Mouse (Mus musculus) hindbrain, embryonic 11.5 days (tissue): Measurements from ENCODE around the gene Wdr90. TPM values are rescaled to one million over a fixed set of nuclear protein-coding genes. Genes with fewer than 3 reads are reported as not detected.

ENCODE experiments used
- ATAC-seq: fragments of 200-750 bp; cut with Nextera tagmentation; 2 replicates; pipeline ENCODE4 v1.8.0; 2017; ENCODE audit warnings: mild to moderate bottlenecking, moderate TSS enrichment, moderate library complexity; ENCODE audit not compliant: low FRiP score
- DNase-seq: peaks from one replicate; pipeline ENCODE4 v3.0.0-alpha.2; 2015; ENCODE audit warnings: low spot score
- H3K27ac ChIP-seq: fragments of 300-500 bp; sonication (generic); 2 replicates; pipeline ENCODE4 v1.5.1; 2014; ENCODE audit warnings: mild to moderate bottlenecking, low read depth, low read length
- H3K27me3 ChIP-seq: fragments of 300-500 bp; sonication (generic); 2 replicates; pipeline ENCODE4 v1.6.1; 2014; ENCODE audit warnings: mild to moderate bottlenecking, low read length, moderate library complexity, mixed read lengths; ENCODE audit not compliant: control insufficient read depth, insufficient read depth
- H3K36me3 ChIP-seq: fragments of 300-500 bp; sonication (generic); 2 replicates; pipeline ENCODE4 v1.6.1; 2014; ENCODE audit warnings: mild to moderate bottlenecking, low read length, moderate library complexity, mixed read lengths; ENCODE audit not compliant: control insufficient read depth, insufficient read depth
- H3K4me1 ChIP-seq: fragments of 300-500 bp; sonication (generic); replicated peaks from 2 replicates; pipeline ENCODE4 v1.6.1; 2014; ENCODE audit warnings: low read length, mixed read lengths; ENCODE audit not compliant: control insufficient read depth, insufficient read depth
- H3K4me2 ChIP-seq: fragments of 300-500 bp; sonication (generic); replicated peaks from 2 replicates; pipeline ENCODE4 v1.6.1; 2014; ENCODE audit warnings: mild to moderate bottlenecking, low read depth, low read length
- H3K4me3 ChIP-seq: fragments of 300-500 bp; sonication (generic); 2 replicates; pipeline ENCODE4 v1.5.1; 2014; ENCODE audit warnings: low read depth, low read length
- H3K9ac ChIP-seq: fragments of 300-500 bp; sonication (generic); 2 replicates; pipeline ENCODE4 v1.6.1; 2014; ENCODE audit warnings: low read depth, low read length
- H3K9me3 ChIP-seq: fragments of 300-500 bp; sonication (generic); 2 replicates; pipeline ENCODE4 v1.6.1; 2016; ENCODE audit warnings: low read length; ENCODE audit not compliant: control insufficient read depth
- WGBS: fragments of 180-500 bp; shearing (Covaris S2); extraction: QIAGEN DNeasy Blood & Tissue Kit; methylation state at CpG from one replicate; pipeline ENCODE4 v1.1.7; 2014; 5-methylcytosine and 5-hydroxymethylcytosine counted together
- polyA plus RNA-seq: library from polyadenylated mRNA; unstranded; fragments of >200 nt; fragmentation: Nextera tagmentation; extraction: Ambion mirVana; gene quantifications from 2 replicates; pipeline ENCODE4 v1.2.1, GENCODE M21; 2014

Wdr90 gene
- polyA plus RNA-seq, 1 experiment from 2014 or later, result 13.4 TPM

- Histone ChIP-seq H3K4me1 (peaks cover 38% of the 10 kb centered on the region), H3K27ac (no peak overlapping the region; the same call in 1 of the 2 replicates), H3K4me2 (peak overlapping the region; percentile 91), H3K27me3 (no peaks in the 10 kb centered on the region), H3K4me3 (peak overlapping the region; percentile 83), H3K9me3 (no peaks in the 10 kb centered on the region), H3K36me3 (peaks cover 8% of the 10 kb centered on the region; the same call in 1 of the 2 replicates), H3K9ac (peak overlapping the region; percentile 79)
- ATAC-seq (no peak), DNase-seq (peak; percentile 19)
- WGBS, result 64% methylated on average over 21 of the region's 21 CpGs
Observed at GRCm38 (mm10) chr17:25831451-25832281, 29.6 kb downstream of the Wdr90 start.

- no peaks in the 10 kb centered on the region for H3K9me3 ChIP-seq
- H3K27me3 ChIP-seq, result no peaks in the 10 kb centered on the region
- H3K4me3 ChIP-seq, result 0 out of 2 replicates have a peak overlapping the region, but pooled peaks have one; percentile 6
- H3K4me1 ChIP-seq, result peaks cover 32% of the 10 kb centered on the region
- WGBS, result 89% methylated on average over 14 of the region's 14 CpGs
- H3K36me3 ChIP-seq, result peaks cover 8% of the 10 kb centered on the region; the same call in 1 of the 2 replicates
- H3K9ac ChIP-seq, result 0 out of 2 replicates have a peak overlapping the region, but pooled peaks have one; percentile 23
- H3K4me2 ChIP-seq, result 0 out of 2 replicates have a peak overlapping the region, but pooled peaks have one; percentile 91
- no peak overlapping the region for H3K27ac ChIP-seq
- ATAC-seq, result no peak
- DNase-seq, result no peak
Observed at GRCm38 (mm10) chr17:25830806-25831431, 30.4 kb downstream of the Wdr90 start.

- H3K27ac ChIP-seq, result no peak overlapping the region
- 86% methylated on average over 4 of the region's 4 CpGs for WGBS
- no peaks in the 10 kb centered on the region for H3K9me3 ChIP-seq
- peaks cover 8% of the 10 kb centered on the region; the same call in 1 of the 2 replicates for H3K36me3 ChIP-seq
- DNase-seq (no peak), ATAC-seq (no peak)
- peak overlapping the region; percentile 78 for H3K4me2 ChIP-seq
- H3K27me3 ChIP-seq, result no peaks in the 10 kb centered on the region
- H3K4me1 ChIP-seq, result peaks cover 30% of the 10 kb centered on the region
- H3K4me3 ChIP-seq, result peak overlapping the region; percentile 65; the same call in 1 of the 2 replicates
- 0 out of 2 replicates have a peak overlapping the region, but pooled peaks have one; percentile 23 for H3K9ac ChIP-seq
Observed at GRCm38 (mm10) chr17:25830200-25830753, 31.0 kb downstream of the Wdr90 start.

GRCm38 (mm10) chr17:25829558-25830017 lies 31.7 kb downstream of the Wdr90 start:
- ATAC-seq, result no peak
- peaks cover 29% of the 10 kb centered on the region for H3K4me1 ChIP-seq
- no peaks in the 10 kb centered on the region for H3K9me3 ChIP-seq
- H3K9ac ChIP-seq, result peak overlapping the region; percentile 88
- H3K36me3 ChIP-seq, result peaks cover 4% of the 10 kb centered on the region; the same call in 1 of the 2 replicates
- peak overlapping the region; percentile 78 for H3K4me2 ChIP-seq
- WGBS, result 45% methylated on average over 8 of the region's 8 CpGs
- peak overlapping the region; percentile 76 for H3K27ac ChIP-seq
- no peak for DNase-seq
- peak overlapping the region; percentile 65 for H3K4me3 ChIP-seq
- no peaks in the 10 kb centered on the region for H3K27me3 ChIP-seq

GRCm38 (mm10) chr17:25828712-25829557 lies 32.4 kb downstream of the Wdr90 start, which contains the start of gene Jmjd8:
Jmjd8 (plus strand) TSS chr17:25828867.
- peaks cover 29% of the 10 kb centered on the region for H3K4me1 ChIP-seq
- no peaks in the 10 kb centered on the region for H3K9me3 ChIP-seq
- H3K27ac ChIP-seq, result peak within 1 kb of the TSS; percentile 76
- peak; percentile 32 for ATAC-seq
- DNase-seq, result peak; percentile 88
- peak within 1 kb of the TSS; percentile 88 for H3K9ac ChIP-seq
- WGBS, result 2% methylated on average over 32 of the region's 32 CpGs
- no peaks in the 10 kb centered on the region for H3K27me3 ChIP-seq
- H3K36me3 ChIP-seq, result peaks cover 4% of the 10 kb centered on the region; the same call in 1 of the 2 replicates
- peak within 1 kb of the TSS; percentile 65 for H3K4me3 ChIP-seq
- peak within 1 kb of the TSS; percentile 78 for H3K4me2 ChIP-seq

- ATAC-seq, result no peak
- peaks cover 30% of the 10 kb centered on the region for H3K4me1 ChIP-seq
- H3K4me2 ChIP-seq, result peak overlapping the region; percentile 78
- WGBS, result 86% methylated on average over 8 of the region's 8 CpGs
- H3K9me3 ChIP-seq, result no peaks in the 10 kb centered on the region
- H3K27ac ChIP-seq, result no peak overlapping the region; the same call in 1 of the 2 replicates
- peaks cover 4% of the 10 kb centered on the region; the same call in 1 of the 2 replicates for H3K36me3 ChIP-seq
- no peaks in the 10 kb centered on the region for H3K27me3 ChIP-seq
- DNase-seq, result no peak
- peak overlapping the region; percentile 65 for H3K4me3 ChIP-seq
- H3K9ac ChIP-seq, result no peak overlapping the region
Observed at GRCm38 (mm10) chr17:25828223-25828594, 33.1 kb downstream of the Wdr90 start.

GRCm38 (mm10) chr17:25827546-25828222 lies 33.6 kb downstream of the Wdr90 start:
- Histone ChIP-seq H3K9me3 (no peaks in the 10 kb centered on the region), H3K27me3 (no peaks in the 10 kb centered on the region), H3K4me3 (no peak overlapping the region), H3K9ac (no peak overlapping the region), H3K4me1 (peaks cover 30% of the 10 kb centered on the region), H3K36me3 (peaks cover 4% of the 10 kb centered on the region; the same call in 1 of the 2 replicates), H3K27ac (no peak overlapping the region), H3K4me2 (no peak overlapping the region)
- no peak for DNase-seq
- ATAC-seq, result no peak
- WGBS, result 95% methylated on average over 22 of the region's 22 CpGs
